Comparison of ENCODE assay signal across 10 mouse cellular contexts in genomic region chr8:12925941-12926381, GRCm38 (mm10). TPM values are rescaled to one million over a fixed set of nuclear protein-coding genes. Genes with fewer than 3 reads are reported as not detected.
DNase-seq lines count a peak whose midpoint lies in the region; ATAC-seq and TF ChIP-seq lines count a peak whose summit lies in the region.
"Had no signal": no experiment of that assay in that cellular context is flagged by ENCODE, and none has a peak within 500 bp of the region (broad histone marks: within the 10 kb centered on the region; RNA-seq: fewer than 3 reads in every experiment).

No protein-coding gene starts in this region.

- no peaks in the 10 kb centered on the region for H3K9me3 ChIP-seq in heart, embryonic 15.5 days (replicated peaks)
- no peaks in the 10 kb centered on the region for H3K9me3 ChIP-seq in limb, embryonic 14.5 days (ENCODE audit: control insufficient read depth, low read length)
- H3K9me3 ChIP-seq: hindbrain, embryonic 15.5 days; midbrain, embryonic 12.5 days had no signal

- peak; percentile 57 for DNase-seq in cerebellum, adult 11-12 months
- DNase-seq in cerebellum, postnatal 4 days (ENCODE audit: low spot score in 2 of 2): no peak
- DNase-seq in ZHBTc4 (ENCODE audit: low read depth, low spot score): peak; percentile 68
- no peak for DNase-seq in limb, embryonic 14.5 days (ENCODE audit: low spot score)
- DNase-seq in Muller cell, postnatal 12 days (ENCODE audit: inconsistent ontology term): no peak
- DNase-seq in cerebellum, adult 9-10 months: no peak
- DNase-seq in thymus, postnatal 10 days (ENCODE audit: low spot score in 2 of 2): no peak

- WGBS in heart, embryonic 15.5 days: 49% methylated on average over 13 of the region's 13 CpGs
- WGBS in limb, embryonic 14.5 days: 39% methylated on average over 13 of the region's 13 CpGs

- H3K4me3 ChIP-seq in heart, embryonic 15.5 days: peak overlapping the region; percentile 13; the same call in 1 of the 2 replicates
- H3K4me3 ChIP-seq in limb, embryonic 14.5 days (replicated peaks; ENCODE audit: low read length): no peak overlapping the region
- H3K4me3 ChIP-seq: hindbrain, embryonic 15.5 days; midbrain, embryonic 12.5 days had no signal

- 0 out of 2 replicates have a peak, but pooled peaks have one; percentile 36 for ATAC-seq in heart, embryonic 15.5 days (replicated peaks; ENCODE audit: insufficient number of reproducible peaks, insufficient read depth, low FRiP score, low read depth)
- 0 out of 2 replicates have a peak, but pooled peaks have one; percentile 19 for ATAC-seq in limb, embryonic 14.5 days (ENCODE audit: low FRiP score, low read depth)

- peak overlapping the region; percentile 45 for H3K27ac ChIP-seq in heart, embryonic 15.5 days
- no peak overlapping the region for H3K27ac ChIP-seq in limb, embryonic 14.5 days (replicated peaks; ENCODE audit: low read depth, low read length)
- H3K27ac ChIP-seq: hindbrain, embryonic 15.5 days; midbrain, embryonic 12.5 days had no signal

- H3K4me1 ChIP-seq in heart, embryonic 15.5 days (replicated peaks): peaks cover 7% of the 10 kb centered on the region; the same call in 1 of the 2 replicates
- no peaks in the 10 kb centered on the region for H3K4me1 ChIP-seq in limb, embryonic 14.5 days (ENCODE audit: control insufficient read depth, insufficient read depth, low read length)

- peak overlapping the region; percentile 32; the same call in 1 of the 2 replicates for H3K4me2 ChIP-seq in heart, embryonic 15.5 days
- no peak overlapping the region for H3K4me2 ChIP-seq in limb, embryonic 14.5 days (replicated peaks; ENCODE audit: low read depth, low read length, severe bottlenecking)
- H3K4me2 ChIP-seq: hindbrain, embryonic 15.5 days; midbrain, embryonic 12.5 days had no signal

- peaks cover 5% of the 10 kb centered on the region for H3K27me3 ChIP-seq in heart, embryonic 15.5 days
- H3K27me3 ChIP-seq in limb, embryonic 14.5 days (ENCODE audit: control insufficient read depth, insufficient read depth, low read length): no peaks in the 10 kb centered on the region
- H3K27me3 ChIP-seq: hindbrain, embryonic 15.5 days had no signal

- H3K36me3 ChIP-seq in heart, embryonic 15.5 days: no peaks in the 10 kb centered on the region
- no peaks in the 10 kb centered on the region for H3K36me3 ChIP-seq in limb, embryonic 14.5 days (ENCODE audit: control insufficient read depth, insufficient read depth, low read length)
- H3K36me3 ChIP-seq: hindbrain, embryonic 15.5 days; midbrain, embryonic 12.5 days had no signal

- H3K9ac ChIP-seq in heart, embryonic 15.5 days: no peak overlapping the region
- no peak overlapping the region for H3K9ac ChIP-seq in limb, embryonic 14.5 days (ENCODE audit: low read depth, low read length, severe bottlenecking)
- H3K9ac ChIP-seq: hindbrain, embryonic 15.5 days; midbrain, embryonic 12.5 days had no signal

- TF ChIP-seq POLR2A in limb, embryonic 14.5 days (IDR thresholded peaks at IDR 0.05; ENCODE audit: borderline replicate concordance, extremely low read depth, insufficient read depth, insufficient read length): no peak

RNA-seq across cellular contexts. Expression of gene Mcf2l, which starts 52.4 kb away (rescaled TPM):
- polyA plus RNA-seq in heart, embryonic 15.5 days (2015; fragmentation: Nextera tagmentation; extraction: Ambion mirVana): 9.0 and 9.9 TPM in 2 replicates
- 14.2 and 14.9 TPM in 2 replicates for polyA plus RNA-seq in limb, embryonic 14.5 days (2012; rRNA removed)
- polyA plus RNA-seq in limb, embryonic 14.5 days (2014; fragmentation: Nextera tagmentation; extraction: Ambion mirVana): 11.5 and 15.1 TPM in 2 replicates

Comparison
In these comparisons a context has a peak if more than half of its experiments do, and no peak if none do; other contexts are left out.
1. DNase-seq: peak in cerebellum, adult 11-12 months (single experiment) and ZHBTc4 (single experiment); none in cerebellum, postnatal 4 days (0 of 2), limb, embryonic 14.5 days (single experiment), Muller cell, postnatal 12 days (single experiment), cerebellum, adult 9-10 months (single experiment) and thymus, postnatal 10 days (0 of 2).